Mouse (Mus musculus) Patski (cell line): ENCODE measurements around the gene Adk. TPM values are rescaled to one million over a fixed set of nuclear protein-coding genes. Genes with fewer than 3 reads are reported as not detected.

Experiments
- ATAC-seq: fragments of 100-300 bp; one replicate; pipeline ENCODE4 v1.8.0; 2021
- CTCF ChIA-PET: fragments of 350-600 bp; sonication (Branson Sonifier 250); formaldehyde crosslinking; loops from one replicate; lab custom pipeline; 2022; ENCODE audit warnings: inconsistent platforms; lab: Charles Lee
- POLR2A ChIA-PET: fragments of 350-600 bp; sonication (Branson Sonifier 250); formaldehyde crosslinking; loops from one replicate; lab custom pipeline; 2022; ENCODE audit warnings: antibody characterized with exemption, inconsistent platforms; lab: Charles Lee
- DNase-seq: peaks from one replicate; pipeline ENCODE4 v3.0.0-alpha.2; 2011; ENCODE audit warnings: low read depth, low spot score
- H3K27me3 ChIP-seq: fragments of 371-371 bp; one replicate; pipeline ENCODE4 v1.5.1; 2021
- CTCF ChIP-seq: fragments of 100-300 bp; IDR thresholded peaks from one replicate; pipeline ENCODE4 v1.5.1; 2021
- in situ Hi-C: fragments of 300-500 bp; cut with MboI; formaldehyde crosslinking; loops from 3 replicates; pipeline ENCODE4 v1.11.1; 2018; ENCODE audit warnings: low pct_unique_long_range_greater_than_20kb, mixed read lengths
- polyA plus RNA-seq: library from polyadenylated mRNA; unstranded; gene quantifications from one replicate; pipeline ENCODE4 v1.2.3, GENCODE M21; 2021

The Adk gene
- polyA plus RNA-seq, 1 experiment from 2014 or later, result 55.1 TPM

GRCm38 (mm10) chr14:21142603-21143002, 90.2 kb downstream of the Adk start:
- ATAC-seq, result no peak

DNA sequence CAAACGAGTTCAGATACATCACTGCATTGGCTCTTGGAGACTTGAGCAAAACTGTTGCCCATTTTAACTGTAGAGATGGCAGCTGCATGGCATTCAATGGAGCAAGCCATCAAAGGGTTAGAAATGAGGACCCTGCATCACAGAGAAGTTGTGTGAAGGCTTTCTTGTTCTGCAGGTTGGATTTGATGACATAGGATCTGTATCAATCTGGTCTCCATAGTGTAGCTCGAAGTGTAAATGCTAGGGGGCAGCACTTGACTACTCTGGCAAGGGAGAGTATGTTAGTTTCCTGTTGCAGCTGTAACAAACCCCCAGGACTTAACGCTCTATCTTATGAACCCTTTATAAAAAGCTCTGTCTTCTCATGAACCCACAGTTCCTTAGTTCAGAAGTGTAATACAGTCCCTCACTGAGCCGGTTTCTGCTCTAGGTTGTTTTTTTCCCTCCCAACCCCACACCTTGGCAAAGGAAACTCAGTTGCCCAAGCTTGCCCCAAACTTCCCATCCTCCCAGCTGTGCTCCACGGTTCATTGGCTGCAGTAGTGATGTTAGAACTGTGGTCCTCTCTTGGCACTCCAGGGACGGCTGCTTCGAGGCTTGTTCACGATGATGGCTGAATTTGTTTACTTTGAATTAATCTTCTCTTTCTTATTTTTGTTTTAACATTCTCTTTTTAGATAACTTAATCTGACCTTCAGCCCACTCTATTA, 91.2 kb downstream of the Adk start:
- in situ Hi-C loops, result no loop called here
- peak; percentile 70 for TF ChIP-seq CTCF
- H3K27me3 ChIP-seq, result no peaks in the 10 kb centered on the region
- ChIA-PET POLR2A (interaction anchor here (0.6 kb wide), 1 partner anchor 62 kb away, joined by 3 read pairs; no protein-coding TSS in a partner anchor), CTCF (interaction anchor here (0.6 to 1.6 kb wide), 4 partner anchors 8 to 474 kb away, joined by 3 read pairs; no protein-coding TSS in a partner anchor)
- ATAC-seq, result no peak
- no peak for DNase-seq

More at GRCm38 (mm10) chr14:21142603-21143002, 90.2 kb downstream of the Adk start:
- CTCF ChIA-PET, result interaction anchor here (1.6 kb wide), 1 partner anchor 16 kb away, joined by 3 read pairs; no protein-coding TSS in a partner anchor
- in situ Hi-C loops, result no loop called here
- H3K27me3 ChIP-seq, result no peaks in the 10 kb centered on the region
- POLR2A ChIA-PET, result no interaction called here
- no peak for DNase-seq
- TF ChIP-seq CTCF, result no peak

GRCm38 (mm10) chr14:21147171-21147570, 94.8 kb downstream of the Adk start:
- no peak for TF ChIP-seq CTCF
- ChIA-PET POLR2A (no interaction called here), CTCF (interaction anchor here (0.9 kb wide), 1 partner anchor 10 kb away, joined by 3 read pairs; no protein-coding TSS in a partner anchor)

GRCm38 (mm10) chr14:21150301-21150700, 97.9 kb downstream of the Adk start:
- DNase-seq (no peak), ATAC-seq (no peak)
- no peak for TF ChIP-seq CTCF
- ChIA-PET CTCF (interaction anchor here (1.3 kb wide), 1 partner anchor 9 kb away, joined by 4 read pairs; no protein-coding TSS in a partner anchor), POLR2A (no interaction called here)
- in situ Hi-C loops, result loop anchor here (10.0 kb wide), 1 partner anchor 334 kb away; the partner anchor contains the start of gene Kat6b
- H3K27me3 ChIP-seq, result no peaks in the 10 kb centered on the region

More at GRCm38 (mm10) chr14:21147171-21147570, 94.8 kb downstream of the Adk start:
- no peaks in the 10 kb centered on the region for H3K27me3 ChIP-seq
- in situ Hi-C loops, result no loop called here
- ATAC-seq (no peak), DNase-seq (no peak)

DNA sequence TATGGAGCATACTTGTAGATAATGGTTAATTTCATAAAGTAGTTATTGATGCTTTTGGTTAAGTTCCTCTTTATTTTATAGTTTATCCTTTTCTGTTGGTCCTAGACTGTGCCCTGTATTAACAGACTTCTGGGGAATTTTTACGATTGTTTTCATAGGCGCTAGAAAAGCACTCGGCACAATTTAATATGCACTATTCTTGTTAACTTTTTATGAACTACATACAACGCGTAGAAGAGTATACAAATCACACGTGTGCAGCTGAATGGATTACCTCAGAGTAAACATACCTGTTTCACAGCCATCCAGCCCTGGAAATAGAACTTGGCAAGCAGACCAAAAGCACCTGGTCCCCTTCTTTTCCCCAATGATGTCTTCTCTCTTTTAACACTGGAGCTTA, 99.7 kb downstream of the Adk start:
- in situ Hi-C loops, result loop anchor here (10.0 kb wide), 1 partner anchor 333 kb away; the partner anchor contains the start of gene Kat6b
- ATAC-seq, result no peak
- POLR2A ChIA-PET, result no interaction called here
- no peak for TF ChIP-seq CTCF
- CTCF ChIA-PET, result interaction anchor here (1.0 kb wide), 1 partner anchor 9 kb away, joined by 3 read pairs; no protein-coding TSS in a partner anchor
- H3K27me3 ChIP-seq, result no peaks in the 10 kb centered on the region
- DNase-seq, result no peak

DNA sequence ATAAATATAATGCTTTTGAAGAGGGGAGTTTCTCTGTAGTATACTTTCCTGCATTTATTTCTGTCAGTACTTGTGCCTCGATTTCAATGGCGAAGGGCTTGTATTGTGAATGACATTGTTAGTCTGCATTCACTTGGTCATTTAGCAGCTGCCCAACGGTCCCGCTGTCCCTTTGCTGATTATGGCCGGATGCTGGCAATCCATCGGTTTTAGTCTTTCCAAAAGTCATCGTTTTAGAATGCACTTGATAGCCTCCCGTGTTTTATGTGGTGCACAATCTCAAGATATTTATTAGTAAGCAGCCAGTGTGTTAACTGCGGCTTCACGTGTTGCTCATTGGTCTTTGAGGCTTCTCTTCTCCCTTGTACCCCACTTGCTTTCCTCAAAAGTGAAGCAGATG, 113.3 kb downstream of the Adk start:
- in situ Hi-C loops, result no loop called here
- no peaks in the 10 kb centered on the region for H3K27me3 ChIP-seq
- ATAC-seq, result no peak
- POLR2A ChIA-PET, result no interaction called here
- no peak for DNase-seq
- CTCF ChIA-PET, result no interaction called here
- TF ChIP-seq CTCF, result no peak

DNA sequence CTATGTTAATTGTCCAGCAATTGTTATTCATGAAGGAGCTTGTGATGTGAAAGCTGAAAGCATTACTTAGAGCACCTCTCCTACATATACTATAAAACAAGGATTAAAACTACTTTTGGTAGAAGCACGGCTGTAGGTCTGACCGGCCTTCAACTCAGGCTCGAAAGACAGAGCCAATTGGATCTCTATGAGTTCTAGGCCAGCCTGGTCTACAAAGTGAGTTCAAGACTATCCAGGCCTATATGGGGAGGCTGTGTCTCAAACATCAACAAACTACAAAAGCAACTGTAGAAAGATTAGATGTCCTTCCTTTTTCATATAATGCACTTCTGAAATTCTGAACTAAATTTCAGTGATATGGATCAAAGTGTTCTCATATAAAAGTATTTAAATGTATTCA, 113.7 kb downstream of the Adk start:
- ATAC-seq (no peak), DNase-seq (no peak)
- in situ Hi-C loops, result no loop called here
- no peak for TF ChIP-seq CTCF
- H3K27me3 ChIP-seq, result no peaks in the 10 kb centered on the region
- ChIA-PET CTCF (no interaction called here), POLR2A (no interaction called here)

- no peak for DNase-seq
- ChIA-PET CTCF (no interaction called here), POLR2A (no interaction called here)
- no peak for TF ChIP-seq CTCF
- H3K27me3 ChIP-seq, result no peaks in the 10 kb centered on the region
- ATAC-seq, result no peak
- in situ Hi-C loops, result no loop called here
Measured at GRCm38 (mm10) chr14:21173973-21174745, 121.8 kb downstream of the Adk start.

- POLR2A ChIA-PET, result no interaction called here
- CTCF ChIA-PET, result no interaction called here
- no peaks in the 10 kb centered on the region for H3K27me3 ChIP-seq
- in situ Hi-C loops, result no loop called here
- ATAC-seq (no peak), DNase-seq (no peak)
- TF ChIP-seq CTCF, result no peak
Measured at GRCm38 (mm10) chr14:21174804-21175203, 122.4 kb downstream of the Adk start.

DNA sequence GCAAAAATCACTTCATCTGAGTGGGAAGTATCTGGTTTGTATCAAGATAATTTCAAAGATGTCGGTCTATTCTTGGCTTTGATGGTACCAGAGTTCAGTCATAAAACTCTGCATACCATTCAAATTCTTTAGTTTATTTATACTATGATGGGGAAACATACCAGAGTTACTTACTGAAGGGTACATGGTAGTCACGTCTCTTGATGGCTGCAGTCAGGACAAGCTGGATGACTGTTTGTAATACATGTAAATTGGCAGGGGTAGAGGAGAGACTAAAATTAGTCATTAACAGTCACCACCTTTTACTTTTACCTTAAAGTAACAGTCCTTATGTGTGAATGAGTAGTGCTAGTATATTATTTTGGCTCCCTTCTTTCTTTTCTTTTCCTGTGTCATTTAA, 125.4 kb downstream of the Adk start:
- DNase-seq, result no peak
- TF ChIP-seq CTCF, result no peak
- POLR2A ChIA-PET, result no interaction called here

DNA sequence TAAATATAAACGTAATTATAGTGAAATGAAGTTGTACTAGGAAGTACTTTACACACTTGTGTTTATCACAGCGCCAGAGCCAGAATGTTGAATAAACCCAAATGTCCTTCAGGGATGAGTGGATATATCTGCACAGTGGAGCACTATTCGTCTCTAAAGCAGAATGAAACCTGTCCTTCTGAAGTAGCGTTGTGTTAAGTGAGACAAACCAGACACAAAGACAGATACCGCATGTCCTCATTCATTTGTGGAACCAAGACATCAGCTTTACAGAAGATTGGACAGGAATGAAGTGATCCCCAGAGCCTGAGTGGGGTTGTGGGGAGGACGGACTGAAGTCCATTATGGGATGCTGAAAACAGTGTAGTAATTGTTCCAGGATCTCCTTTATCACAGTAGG, 126.0 kb downstream of the Adk start:
- DNase-seq (no peak), ATAC-seq (no peak)
- CTCF ChIA-PET, result no interaction called here
- no peak for TF ChIP-seq CTCF
- in situ Hi-C loops, result no loop called here
- POLR2A ChIA-PET, result no interaction called here
- H3K27me3 ChIP-seq, result no peaks in the 10 kb centered on the region

More for the DNA sequence above, 125.4 kb downstream of the Adk start:
- CTCF ChIA-PET, result no interaction called here
- in situ Hi-C loops, result no loop called here
- no peak for ATAC-seq
- H3K27me3 ChIP-seq, result no peaks in the 10 kb centered on the region
